Mouse (Mus musculus): Measurements from ENCODE around the gene Armc10.
"Not testable (repeated sequence)": the region's sequence is repeated elsewhere in the genome, so short reads cannot be mapped to it uniquely, and the experiment has no call there.

Gene Armc10

DNA sequence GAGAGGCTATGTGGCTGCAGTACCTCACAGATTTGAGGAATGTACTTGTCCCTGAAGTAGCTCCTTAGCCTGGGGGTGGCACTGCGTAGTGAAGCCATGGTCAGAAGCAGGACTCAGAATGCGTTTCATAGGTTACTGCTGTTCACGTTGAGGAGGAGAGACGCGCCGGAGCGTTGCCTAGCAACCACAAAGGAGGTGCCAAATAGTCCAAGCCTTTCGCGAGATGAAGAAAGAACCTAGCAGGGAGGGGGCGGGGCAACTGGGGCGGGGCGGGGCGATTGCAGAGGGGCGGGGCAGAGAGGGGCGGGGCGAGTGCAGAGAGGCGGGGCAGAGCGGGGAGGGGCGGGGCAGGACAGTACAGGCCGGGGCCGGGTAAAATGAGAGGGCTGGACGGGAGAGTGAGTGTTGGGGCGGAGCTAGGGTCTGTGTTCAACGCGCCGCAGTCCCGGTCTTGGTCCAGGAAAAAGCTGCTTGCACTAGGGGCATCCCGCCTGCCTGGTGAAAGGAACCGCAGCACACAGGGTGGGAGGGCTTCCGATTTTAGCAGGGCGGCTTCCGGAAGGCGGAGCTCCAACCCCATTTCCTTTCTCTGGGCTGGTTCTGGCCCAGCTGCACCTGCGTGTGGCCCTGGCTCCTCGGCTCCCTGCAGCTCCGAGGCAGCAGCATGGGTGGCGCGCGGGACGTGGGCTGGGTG, at the start of gene Armc10, which contains the start of gene Fbxl13:
Gene Armc10, plus strand, starts transcription at position 375 of the 694 bp plus-strand sequence.
Gene Fbxl13, minus strand, starts transcription at position 196 of the 694 bp plus-strand sequence.
- DNase-seq = peak; percentile 90 to 95

DNA sequence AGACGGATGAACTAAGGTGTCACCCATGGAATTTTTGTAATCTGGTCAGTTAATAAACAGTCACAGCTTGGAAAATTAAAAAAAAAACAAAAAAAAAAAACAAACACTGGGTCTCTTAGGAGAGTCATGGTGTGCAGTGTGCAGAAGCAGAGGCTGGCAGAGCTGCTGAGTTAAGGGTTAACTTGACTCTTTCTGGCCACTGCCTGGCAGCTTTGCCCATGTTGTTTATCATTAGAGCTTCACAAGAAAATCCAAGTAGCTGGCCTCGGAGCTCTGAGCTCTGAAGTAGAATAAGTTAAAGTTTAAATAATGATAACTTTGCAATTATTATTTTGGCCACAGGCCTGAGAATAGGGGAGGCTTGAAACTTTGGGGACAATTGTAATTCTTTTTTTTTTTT, 46.1 kb upstream of the Armc10 start:
- DNase-seq = peak in 1 of 2 experiments; percentile 21

DNA sequence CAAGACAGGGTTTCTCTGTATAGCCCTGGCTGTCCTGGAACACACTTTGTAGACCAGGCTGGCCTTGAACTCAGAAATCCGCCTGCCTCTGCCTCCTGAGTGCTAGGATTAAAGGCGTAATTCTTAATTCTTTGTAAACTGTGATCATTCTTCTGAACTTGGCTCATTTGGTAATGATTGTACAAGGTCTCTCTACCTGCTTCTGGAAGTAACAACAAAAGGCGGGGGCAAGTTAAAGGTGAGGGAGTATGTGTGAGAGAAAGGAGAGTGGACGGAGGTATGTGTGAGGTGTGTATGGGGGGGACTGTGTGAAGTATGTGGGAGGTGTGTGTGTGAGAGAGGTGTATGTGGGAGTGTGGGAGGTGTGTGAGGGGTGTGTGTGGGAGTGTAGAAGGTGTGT, 45.7 kb upstream of the Armc10 start:
- DNase-seq = no peak

DNA sequence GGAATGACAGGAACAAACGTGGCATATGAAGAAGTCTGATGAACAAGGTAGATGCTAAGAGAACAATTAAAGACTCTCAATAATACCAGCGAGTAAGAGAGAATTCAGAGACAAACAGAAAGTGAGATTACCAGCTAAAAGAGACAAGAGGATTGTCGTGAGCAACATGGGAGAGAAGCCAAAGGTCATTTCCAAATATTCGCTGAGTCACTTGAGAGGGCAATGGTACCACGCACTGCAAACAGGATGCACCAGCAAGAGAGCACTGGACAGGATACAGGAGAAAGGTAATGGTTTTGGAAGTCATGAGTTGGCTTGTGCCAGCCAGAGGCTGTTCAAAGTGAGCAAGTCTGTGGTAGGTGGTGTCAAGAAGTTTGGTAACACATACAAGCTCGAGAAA, 39.7 kb upstream of the Armc10 start:
- no peak for DNase-seq

DNA sequence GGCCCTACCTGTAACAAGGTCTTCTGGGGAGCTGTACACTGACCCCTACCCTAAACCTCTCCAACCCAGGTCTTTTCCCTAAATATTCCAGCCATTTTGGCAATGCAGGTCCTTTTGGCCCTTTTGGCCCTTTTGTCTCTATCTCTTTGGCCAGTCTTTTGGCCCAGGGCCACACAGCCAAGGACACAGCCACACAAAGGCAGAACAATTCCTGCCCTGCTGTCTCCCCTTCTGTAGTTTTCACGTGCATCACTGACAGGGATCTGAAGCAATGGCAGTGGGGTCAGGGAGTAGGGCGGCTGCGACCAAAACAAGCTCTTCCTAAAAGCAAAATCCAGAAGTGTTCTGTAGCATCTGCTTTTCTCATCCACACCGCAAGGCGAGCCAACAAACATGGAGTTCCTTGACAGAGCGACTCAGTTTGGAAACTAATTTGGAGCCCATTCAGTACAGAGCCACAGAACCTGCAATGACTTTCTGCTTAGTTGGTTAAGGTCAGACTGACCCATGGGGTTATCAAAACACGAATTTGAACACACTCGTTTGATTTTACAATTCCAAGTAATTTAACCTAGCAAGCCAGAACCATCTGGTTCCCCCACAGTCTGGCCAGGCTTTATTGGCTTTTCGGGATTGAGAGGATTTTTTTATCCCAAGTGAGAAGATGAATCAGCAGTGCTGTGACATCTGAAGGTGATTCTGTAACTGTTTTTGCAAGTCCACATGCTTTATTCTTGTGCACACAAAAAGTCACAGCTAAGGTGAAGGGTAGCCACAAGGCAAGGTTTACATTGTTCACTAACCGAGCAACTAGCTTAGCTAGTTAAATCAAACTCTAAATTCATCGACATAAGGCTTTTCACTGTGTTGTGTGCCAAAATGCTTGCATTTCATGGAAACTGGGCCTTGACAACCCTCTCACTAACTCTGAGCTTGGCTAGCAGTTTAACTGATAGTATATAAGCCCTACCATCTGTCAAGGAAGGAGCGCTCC, 37.0 kb upstream of the Armc10 start:
- DNase-seq = no peak

DNA sequence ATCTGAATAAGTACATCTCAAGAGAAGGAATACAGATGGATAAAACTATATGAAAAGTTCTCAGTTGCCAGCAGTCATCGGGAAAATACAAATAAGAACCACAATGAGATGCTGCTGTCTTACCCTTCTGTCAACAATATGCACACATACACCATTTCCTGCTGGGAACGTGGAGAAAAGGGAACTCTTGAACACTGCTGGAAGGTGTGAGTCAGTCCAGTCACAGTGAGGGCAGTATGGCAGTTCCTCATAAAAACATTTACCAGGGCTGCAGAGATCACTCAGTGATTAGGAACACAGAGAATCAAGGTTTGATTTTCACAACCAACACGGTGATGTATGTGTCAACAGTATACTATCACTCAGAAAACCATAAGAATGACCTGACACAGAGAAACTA, 34.6 kb upstream of the Armc10 start:
- no peak for DNase-seq

DNA sequence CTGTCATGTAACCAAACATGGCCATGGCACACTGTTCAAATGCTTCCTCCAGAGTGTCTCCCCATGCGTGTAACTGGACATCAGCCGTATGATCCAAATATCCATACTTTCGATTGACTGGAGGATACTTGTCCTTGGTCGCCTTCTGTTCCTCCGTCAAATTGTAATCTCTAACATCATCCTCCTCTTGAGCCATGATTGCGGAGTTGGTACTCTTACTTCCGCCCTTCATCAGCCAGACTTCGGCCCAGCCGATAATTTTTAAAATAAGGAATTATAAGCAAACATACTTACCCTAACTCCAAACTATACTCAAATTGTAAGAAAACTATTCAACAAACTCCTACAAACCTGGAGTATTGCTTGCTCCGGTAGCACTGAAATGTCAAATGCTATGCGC, 31.3 kb upstream of the Armc10 start:
- not testable (repeated sequence) for DNase-seq

DNA sequence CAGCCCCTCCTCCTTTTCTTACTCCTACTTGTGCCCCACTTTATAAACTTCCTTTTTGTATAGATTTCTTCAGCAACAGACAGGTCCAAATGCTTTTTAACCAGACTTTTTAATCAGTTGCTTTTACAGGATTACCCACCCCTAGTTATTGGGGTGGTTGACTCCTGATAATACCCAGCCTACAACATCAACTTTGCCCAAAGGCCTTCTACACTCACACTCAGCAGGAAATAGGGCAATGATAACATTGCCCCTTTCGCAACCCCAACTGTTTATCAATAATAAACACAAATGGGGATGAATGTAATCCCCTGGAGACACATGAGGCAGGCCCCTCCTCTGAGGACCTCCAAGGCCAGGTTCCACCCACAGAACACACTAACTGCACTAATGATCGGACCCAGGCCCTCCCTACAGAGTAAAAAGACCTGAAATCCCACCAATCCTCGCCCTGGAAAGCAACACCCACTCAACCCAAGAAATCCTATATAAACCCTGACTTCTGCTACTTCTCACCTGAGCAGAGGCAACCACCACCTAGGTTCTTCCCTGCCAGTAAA, 29.1 kb upstream of the Armc10 start:
- no peak for DNase-seq

DNA sequence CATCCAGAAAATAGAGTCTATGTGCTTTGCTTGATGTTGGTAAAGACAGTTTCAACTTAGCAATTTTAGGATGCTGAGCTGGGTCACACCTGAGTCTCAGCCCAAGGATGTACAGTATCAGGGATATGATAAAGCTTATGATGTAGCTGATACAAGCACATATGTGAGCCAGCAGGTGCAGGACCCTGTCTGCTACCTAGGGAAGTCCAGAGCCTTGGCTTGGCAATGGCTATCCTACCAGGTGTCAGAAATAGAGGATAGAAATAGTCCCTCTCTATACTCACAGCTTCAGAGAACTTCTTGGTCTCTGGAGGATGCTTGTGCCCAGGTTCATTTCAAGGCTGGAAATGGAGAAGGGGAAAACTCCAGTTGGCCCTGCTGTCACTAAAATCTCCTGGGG, 19.7 kb upstream of the Armc10 start:
- DNase-seq = no peak

DNA sequence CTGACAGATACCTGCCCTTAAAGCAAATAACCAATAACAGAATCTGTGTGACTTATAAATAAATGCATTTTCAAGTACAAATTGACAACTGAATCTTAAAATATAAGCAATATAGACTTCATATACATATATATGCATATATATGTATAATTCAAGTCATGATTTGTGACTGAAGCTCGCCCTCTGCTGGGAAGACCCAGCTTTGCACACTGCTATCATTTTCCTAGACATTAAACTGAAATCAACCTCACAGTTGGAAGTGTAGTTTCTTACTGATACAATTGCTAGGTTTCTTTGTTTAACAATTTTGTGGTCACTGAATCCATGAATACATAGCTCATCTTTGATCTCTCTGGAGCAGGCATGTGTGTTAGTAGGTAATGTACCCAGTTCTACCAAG, 4.7 kb upstream of the Armc10 start:
- DNase-seq = peak in 1 of 2 experiments; percentile 54

DNA sequence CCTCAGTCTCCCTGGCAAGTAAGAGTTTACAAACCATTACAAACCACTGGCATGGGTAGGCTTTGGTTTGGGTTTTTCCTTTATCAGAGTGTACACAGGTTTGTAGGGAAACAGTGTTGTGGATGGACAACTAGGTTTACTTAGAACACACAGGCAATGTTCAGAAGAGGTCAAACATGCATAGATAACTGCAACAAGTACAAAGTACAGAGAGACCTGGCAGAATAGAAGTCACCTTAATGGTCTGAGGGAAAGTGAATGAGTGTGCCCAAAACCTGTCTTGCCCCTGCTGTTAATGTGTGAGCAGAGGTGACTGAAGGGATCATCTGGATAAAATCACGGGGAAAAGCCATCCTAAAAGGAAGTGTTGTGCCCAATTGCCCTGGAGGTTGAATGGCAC, 2.0 kb upstream of the Armc10 start:
- DNase-seq = no peak

DNA sequence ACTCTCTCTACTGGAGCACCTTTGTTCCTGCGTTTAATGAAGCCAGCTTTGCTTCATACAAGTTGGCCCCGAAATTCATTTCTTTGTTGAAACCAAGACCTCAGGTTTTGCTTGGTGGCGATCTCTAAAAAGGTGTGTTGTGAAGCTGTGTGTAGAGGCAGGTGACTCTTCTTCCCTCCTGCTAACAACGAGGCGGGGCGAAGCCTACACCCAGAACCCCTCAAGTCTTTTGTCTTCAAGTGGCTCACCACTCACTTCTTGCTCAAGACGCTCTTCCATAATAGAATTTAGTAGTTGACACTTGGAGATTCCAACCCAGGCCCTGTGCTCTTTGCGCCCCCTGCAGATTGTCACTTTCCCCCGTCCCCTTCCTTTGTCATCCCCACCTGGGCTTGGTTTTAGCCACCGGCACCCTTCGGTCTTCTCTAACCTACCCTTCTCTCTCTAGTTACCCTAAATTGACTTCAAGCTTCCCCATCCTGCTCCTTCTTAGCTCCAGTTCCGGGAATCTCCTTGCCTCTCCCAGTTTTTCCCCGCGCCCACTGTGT, 648 bp upstream of the Armc10 start:
- DNase-seq = peak in 1 of 2 experiments; percentile 26

DNA sequence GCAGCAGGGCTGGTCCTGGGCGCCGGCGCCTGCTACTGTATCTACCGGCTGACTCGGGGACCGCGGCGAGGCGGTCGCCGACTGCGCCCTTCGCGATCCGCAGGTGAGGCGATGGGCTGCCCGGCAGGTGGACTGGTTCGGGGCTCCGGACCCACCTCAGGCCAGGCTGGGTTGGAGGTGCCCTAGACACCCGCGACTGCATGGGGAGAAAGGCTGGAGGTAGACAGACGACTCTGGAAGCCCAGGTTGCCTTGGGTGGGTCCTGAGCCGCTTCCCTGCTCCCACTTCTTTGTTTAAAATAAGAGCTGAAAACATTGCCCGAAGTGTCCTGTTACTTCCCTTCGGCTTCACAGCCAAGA, 499 bp downstream of the Armc10 start:
- no peak for DNase-seq

DNA sequence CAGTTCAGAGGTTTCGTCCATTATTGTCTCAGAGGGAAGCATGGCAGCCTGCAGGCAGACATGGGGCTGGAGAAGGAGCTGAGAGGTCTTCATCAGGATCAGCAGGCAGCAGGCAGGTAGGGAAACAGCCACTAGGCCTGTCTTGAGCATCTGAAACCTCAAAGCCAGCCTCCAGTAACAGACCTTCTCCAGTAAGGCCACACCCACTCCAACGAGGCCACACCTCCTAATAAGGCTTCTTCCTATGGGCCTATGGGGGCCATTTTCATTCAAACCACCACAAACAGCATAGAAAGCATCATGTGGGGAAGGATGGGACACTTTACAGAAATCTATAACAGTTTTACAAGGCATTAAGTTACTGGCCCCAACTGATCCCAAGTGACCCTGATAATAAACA, 5.1 kb downstream of the Armc10 start:
- no peak for DNase-seq

DNA sequence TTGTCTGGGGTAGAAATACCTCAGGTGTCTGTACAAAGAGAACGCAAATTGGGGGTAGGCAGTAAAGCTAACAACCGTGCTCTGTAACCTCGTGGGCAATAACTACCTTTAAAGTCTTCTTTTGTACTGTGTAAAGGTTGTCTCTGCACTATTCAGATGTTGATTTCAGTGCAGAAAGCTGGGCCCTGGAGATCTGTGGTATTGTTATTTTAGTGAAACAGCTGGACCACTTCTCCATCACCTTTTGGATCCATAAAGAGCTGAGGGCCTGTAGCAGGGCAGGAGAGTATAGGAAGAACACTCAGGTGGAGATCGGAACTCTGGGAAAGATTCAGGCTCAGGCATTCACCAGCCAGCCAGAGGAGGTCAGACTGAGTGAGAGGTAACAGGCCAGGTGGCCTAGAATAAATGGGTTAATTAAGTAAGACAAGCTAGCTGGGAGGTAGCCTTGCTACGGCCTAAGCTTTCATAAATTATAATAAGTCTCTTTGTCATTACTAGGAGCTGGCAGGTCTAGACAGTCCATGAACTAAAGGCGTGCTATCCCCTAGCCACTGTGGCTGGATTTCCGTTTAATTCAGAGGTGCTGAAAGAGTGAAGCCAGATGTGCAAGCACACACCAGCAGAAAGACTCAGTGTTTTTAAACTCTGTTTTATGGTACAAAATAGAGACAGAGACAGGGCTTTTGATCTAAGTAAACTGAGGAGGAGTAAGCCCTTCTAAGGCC, 6.4 kb downstream of the Armc10 start:
- DNase-seq = no peak

DNA sequence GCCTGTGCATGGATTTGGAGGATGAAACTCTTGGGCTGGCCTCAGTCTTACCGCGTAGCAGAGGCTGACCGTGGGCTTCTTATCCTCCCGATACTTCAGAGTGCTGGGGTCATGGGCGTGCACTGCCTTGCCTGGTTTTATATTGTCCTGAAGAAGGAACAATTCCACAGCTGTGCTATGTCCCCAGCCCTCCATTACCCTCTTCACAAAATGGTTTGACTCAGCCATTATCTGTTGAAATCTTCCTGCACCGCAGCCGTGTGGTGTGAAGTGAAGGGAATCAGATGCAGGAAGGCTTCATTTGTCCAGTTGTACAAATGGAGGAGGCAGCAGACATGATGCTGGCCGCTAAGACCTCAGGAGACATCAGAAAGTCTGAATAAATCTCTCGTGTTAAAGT, 11.3 kb downstream of the Armc10 start:
- no peak for DNase-seq

DNA sequence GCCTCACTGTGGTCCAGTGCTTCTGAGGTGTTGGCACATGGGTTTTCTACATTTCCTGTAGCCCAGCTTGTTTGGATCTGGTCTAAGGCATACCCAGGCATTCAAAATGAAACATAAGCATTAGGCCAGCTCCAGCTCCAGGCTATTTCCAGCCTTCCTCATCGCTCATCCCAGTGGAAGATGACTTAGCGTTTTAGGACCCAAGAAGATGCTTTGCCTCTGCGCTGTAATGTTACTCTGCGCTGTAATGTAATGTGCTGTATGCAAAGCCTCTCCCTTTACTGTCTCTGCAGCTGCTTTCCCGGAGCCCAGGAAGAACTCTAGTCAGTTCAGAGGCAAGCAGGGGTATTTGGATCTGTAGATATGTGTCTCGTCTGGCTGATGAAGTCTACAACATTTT, 12.4 kb downstream of the Armc10 start:
- no peak for DNase-seq

DNA sequence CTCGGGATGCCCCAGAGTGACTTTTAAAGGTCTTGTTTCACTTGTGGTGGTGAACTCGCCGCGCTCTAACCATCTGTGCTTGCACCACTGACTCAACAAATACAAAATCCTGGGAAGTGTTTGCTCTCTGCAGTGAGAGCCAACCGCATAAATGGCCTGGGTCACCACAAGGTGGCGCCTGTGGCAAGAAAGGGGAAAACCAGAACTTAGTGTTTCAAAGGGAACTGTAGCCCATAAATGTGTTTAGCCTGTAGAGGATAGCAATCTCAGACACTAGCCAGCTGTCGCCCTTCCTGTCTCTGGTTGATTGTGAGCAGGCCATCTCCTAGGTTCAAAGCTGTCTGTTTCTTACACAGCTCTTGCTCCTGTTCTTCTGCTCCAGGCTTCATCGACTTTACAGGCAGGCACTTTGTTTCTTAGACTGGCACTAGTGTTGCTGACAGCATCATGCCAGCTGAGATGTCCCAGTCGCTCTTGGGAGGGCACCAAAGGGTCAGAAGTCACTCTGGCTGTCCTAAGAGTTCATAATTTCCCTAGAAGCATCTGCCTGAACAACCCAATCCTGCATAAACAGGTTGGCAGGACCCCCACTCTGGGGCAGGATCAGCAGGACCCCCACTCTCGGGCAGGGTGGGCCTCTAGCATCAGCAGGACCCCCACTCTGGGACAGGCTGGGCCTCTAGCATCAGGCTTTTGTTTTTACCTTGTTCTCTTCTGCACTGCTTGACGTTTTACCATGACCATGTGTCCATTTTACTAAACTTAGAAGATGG, 13.2 kb downstream of the Armc10 start:
- DNase-seq = peak; percentile 87 to 90

DNA sequence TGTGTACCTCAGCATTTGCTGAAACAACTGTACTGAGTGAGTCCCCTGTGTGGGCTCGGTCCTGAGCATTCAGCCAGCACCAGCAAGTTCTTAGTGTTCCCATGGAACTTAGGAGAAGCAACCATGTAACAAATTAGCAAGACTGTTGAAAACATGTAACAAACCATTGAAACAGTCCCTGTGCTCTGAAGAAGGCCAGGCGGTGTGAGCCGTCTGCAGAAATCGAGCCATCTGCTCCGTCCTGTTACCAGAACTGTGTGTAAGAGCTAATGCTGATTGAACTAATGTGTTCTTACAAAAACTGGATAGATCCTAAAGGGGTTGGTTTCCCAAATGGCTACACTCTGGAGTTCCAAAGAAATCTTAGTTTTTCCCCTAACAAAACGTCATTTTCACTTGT, 15.2 kb downstream of the Armc10 start:
- DNase-seq = no peak

DNA sequence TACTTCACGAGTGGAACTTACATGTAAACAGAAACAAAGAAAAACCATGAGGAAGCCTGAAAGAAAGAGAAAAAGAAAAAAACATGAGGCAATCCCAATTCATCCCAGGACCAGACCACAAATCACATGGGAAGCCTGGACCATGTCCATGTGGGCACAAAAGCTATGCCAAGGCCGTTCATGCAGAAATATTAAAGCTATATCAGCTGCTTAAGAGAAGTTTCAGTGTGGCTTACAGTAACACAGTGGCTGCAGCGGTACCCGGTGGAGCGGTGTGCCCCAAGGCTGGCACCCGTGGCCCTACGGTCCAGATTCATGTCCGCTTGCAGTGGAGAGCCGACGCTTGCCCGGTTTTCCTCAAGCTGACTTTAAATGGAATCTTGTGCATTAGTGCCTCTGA, 17.5 kb downstream of the Armc10 start:
- no peak for DNase-seq

DNA sequence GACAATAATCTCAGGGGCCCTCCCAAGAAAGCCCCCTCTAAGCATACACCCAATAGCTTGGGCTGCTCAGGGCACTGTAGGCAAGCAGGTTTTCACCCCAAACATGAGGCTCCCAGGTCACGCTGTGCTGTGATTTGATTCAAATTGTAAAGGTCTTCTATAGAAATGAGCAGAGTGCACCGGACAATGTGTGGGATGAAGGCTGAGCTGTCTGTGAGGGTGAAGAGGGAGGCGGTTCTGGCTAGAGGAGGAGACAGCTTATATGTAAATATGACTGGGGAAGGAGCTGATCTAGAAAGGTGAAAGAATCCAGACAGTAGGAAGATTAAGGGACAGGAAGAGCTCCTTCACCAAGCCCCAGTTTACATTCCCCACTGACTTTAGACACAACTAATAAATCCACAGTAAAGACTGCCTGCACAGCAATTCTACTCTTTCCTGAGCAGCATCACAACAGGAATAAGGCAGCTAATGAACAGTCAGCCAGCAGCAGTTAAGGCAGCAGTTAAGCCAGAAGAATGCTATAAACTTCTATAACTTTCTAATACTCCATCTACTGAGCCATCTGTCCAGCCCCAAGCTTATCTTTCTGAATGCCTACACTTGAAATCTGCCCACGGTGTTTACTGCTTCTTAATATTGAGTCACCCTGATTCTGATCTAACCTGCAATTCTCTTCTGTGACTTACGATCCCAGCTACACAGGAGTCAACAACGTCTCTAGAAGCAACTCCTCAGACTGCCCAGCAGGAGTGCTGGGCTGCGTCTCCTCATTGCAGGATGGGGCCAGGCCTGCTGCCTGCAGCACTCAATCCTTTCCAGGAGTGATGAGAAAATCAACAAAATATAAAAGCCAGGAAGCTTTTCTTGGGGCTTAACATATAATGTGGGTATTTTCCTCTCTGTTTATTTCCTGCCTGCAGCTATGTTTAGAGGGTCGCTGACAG, 21.9 kb downstream of the Armc10 start:
- no peak for DNase-seq
